Mouse (Mus musculus) G1E (cell line): Measurements from ENCODE around the gene Thap8.

Source experiments
- CTCF ChIP-seq: IDR thresholded peaks from 2 replicates; pipeline ENCODE4 v1.5.1; 2012; ENCODE audit warnings: low read depth, low read length, inconsistent platforms, mixed read lengths
- GATA1 ChIP-seq: IDR thresholded peaks from 2 replicates; pipeline ENCODE4 v1.6.1; 2012; ENCODE audit warnings: borderline replicate concordance, low read length, inconsistent platforms, mixed read lengths
- POLR2AphosphoS5 ChIP-seq: IDR thresholded peaks from 2 replicates; pipeline ENCODE4 v1.6.1; 2012; ENCODE audit warnings: low read depth, low read length, inconsistent platforms; ENCODE audit not compliant: insufficient replicate concordance
- TAL1 ChIP-seq: conservative IDR thresholded peaks from 2 replicates; pipeline ENCODE4 v1.6.1; 2012; ENCODE audit warnings: low read depth, low read length, inconsistent platforms, mixed read lengths

DNA sequence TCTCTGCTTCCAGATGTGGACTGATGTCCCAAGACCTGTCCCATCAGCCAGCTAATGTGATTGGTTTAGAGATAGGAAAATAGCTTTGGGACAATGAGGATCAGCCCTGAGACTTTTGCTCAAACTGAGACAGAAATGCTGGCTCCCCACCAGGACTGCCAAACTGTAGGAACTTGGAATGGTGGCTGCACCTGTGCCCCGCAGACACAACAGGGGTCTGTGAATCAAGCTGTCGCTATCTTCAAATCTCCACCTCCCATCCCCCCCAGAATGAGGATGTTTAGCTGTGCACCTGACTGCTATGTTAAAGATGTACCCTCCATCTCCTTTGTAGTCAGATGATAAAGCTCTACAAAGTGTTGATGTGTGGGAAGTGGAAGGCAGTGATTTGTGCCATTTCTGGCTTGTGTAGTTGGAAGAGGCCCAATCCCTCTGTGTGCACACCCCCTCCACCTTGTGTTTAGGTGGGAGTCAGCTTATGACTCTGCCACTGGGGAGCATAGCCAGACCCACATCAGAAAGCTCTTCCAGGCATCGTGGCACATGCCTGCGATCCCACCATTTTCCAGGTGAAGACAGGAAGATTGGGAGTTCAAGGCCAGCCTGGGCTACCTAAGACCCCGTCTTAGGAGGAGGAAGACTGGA, 44.5 kb downstream of the Thap8 start:
- TF ChIP-seq CTCF: no peak
- TF ChIP-seq GATA1: no peak
- TF ChIP-seq POLR2AphosphoS5: no peak
- TF ChIP-seq TAL1: no peak
